Mouse (Mus musculus): ENCODE results near the gene Aup1. TPM values are rescaled to one million over a fixed set of nuclear protein-coding genes. Genes with fewer than 3 reads are reported as not detected.

Gene Aup1
- polyA plus RNA-seq, 1 experiment: 244 TPM

DNA sequence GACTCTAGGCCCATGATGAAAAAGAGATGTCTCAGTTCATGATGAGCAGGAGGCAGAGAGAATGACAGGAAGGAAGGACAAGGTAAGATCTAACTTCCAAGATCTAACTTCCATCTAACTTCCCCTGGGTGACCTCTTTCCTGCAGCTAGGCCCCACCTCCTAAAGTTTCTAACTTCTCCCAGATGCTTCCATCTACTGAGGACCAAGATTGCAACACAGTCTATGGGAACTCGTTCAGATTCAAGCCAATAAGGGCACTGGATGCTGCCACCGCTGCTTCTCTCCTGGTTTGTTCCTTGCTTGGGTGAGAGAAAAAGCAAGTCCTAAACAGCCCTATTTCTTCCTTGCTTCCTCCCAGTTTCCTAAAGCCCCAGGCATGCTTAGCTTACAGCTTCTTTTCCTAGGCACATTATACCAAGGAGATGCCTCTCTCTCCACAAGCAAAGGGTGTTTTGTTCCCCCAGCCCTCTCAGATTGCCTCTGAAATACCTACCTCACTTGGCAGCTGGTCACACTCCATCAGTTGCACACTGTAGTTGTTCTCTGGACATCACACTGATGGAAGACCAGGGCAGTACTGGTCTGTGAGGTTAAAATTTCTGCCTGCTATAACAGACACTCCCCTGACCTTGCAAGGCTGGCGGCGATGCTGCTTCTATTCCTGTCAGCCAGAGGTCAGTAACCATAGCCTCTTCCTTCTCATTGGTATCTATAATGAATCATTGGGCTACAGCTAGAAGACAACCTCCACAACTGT, 33.3 kb upstream of the Aup1 start:
- TF ChIP-seq CTCF (IDR thresholded peaks at IDR 0.05; ENCODE audit: control insufficient read depth, insufficient read depth, insufficient replicate concordance, low read depth, low read length): no peak
- TF ChIP-seq POLR2A (IDR thresholded peaks at IDR 0.05; ENCODE audit: control insufficient read depth, low read depth, low read length): no peak
- no peaks in the 10 kb centered on the region for H3K36me3 ChIP-seq (ENCODE audit: control insufficient read depth, insufficient read depth, low read length)
- H3K27me3 ChIP-seq (ENCODE audit: control insufficient read depth, insufficient read depth, low read length): no peaks in the 10 kb centered on the region
- H3K27ac ChIP-seq (ENCODE audit: control insufficient read depth, insufficient read depth, low read depth, low read length): no peak overlapping the region
- H3K4me1 ChIP-seq (ENCODE audit: control insufficient read depth, insufficient read depth, low read length): no peaks in the 10 kb centered on the region
- no peak overlapping the region for H3K4me3 ChIP-seq (ENCODE audit: control insufficient read depth, low read depth, low read length)

GRCm38 (mm10) chr6:83023008-83023407, 31.3 kb upstream of the Aup1 start:
- Histone ChIP-seq H3K4me3 (ENCODE audit: control insufficient read depth, low read depth, low read length) (no peak overlapping the region), H3K27me3 (ENCODE audit: control insufficient read depth, insufficient read depth, low read length) (no peaks in the 10 kb centered on the region), H3K4me1 (ENCODE audit: control insufficient read depth, insufficient read depth, low read length) (no peaks in the 10 kb centered on the region), H3K27ac (ENCODE audit: control insufficient read depth, insufficient read depth, low read depth, low read length) (no peak overlapping the region), H3K36me3 (ENCODE audit: control insufficient read depth, insufficient read depth, low read length) (no peaks in the 10 kb centered on the region)
- TF ChIP-seq CTCF (IDR thresholded peaks at IDR 0.05; ENCODE audit: control insufficient read depth, insufficient read depth, insufficient replicate concordance, low read depth, low read length): no peak
- no peak for TF ChIP-seq POLR2A (IDR thresholded peaks at IDR 0.05; ENCODE audit: control insufficient read depth, low read depth, low read length)

GRCm38 (mm10) chr6:83023786-83024185, 30.5 kb upstream of the Aup1 start:
- no peaks in the 10 kb centered on the region for H3K4me1 ChIP-seq (ENCODE audit: control insufficient read depth, insufficient read depth, low read length)
- no peak for TF ChIP-seq CTCF (IDR thresholded peaks at IDR 0.05; ENCODE audit: control insufficient read depth, insufficient read depth, insufficient replicate concordance, low read depth, low read length)
- no peak for TF ChIP-seq POLR2A (IDR thresholded peaks at IDR 0.05; ENCODE audit: control insufficient read depth, low read depth, low read length)
- no peak overlapping the region for H3K4me3 ChIP-seq (ENCODE audit: control insufficient read depth, low read depth, low read length)
- no peaks in the 10 kb centered on the region for H3K36me3 ChIP-seq (ENCODE audit: control insufficient read depth, insufficient read depth, low read length)
- no peaks in the 10 kb centered on the region for H3K27me3 ChIP-seq (ENCODE audit: control insufficient read depth, insufficient read depth, low read length)
- H3K27ac ChIP-seq (ENCODE audit: control insufficient read depth, insufficient read depth, low read depth, low read length): no peak overlapping the region

DNA sequence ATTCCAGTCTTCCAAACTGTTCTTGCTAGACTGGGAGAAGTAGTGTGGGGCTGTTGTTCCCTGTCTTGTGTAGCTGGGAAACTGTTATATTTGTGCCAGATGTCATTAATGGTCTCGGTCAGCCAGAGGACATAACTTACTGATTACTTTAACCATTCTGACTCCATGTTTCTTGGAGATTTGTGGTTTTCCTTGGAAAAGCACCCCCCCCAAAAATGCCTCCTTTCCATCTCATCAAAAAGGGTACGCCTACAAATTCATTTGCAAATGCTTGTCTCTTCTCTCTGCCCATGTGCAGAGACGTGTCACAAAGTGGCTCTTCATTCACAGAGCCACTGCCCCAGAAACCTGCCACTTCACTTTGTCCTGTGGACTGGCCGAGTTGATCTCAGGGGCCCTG, 29.9 kb upstream of the Aup1 start:
- peak overlapping the region; percentile 16; the same call in 1 of the 2 replicates for H3K27ac ChIP-seq (ENCODE audit: control insufficient read depth, insufficient read depth, low read depth, low read length)
- no peak for TF ChIP-seq POLR2A (IDR thresholded peaks at IDR 0.05; ENCODE audit: control insufficient read depth, low read depth, low read length)
- TF ChIP-seq CTCF (IDR thresholded peaks at IDR 0.05; ENCODE audit: control insufficient read depth, insufficient read depth, insufficient replicate concordance, low read depth, low read length): no peak
- no peaks in the 10 kb centered on the region for H3K27me3 ChIP-seq (ENCODE audit: control insufficient read depth, insufficient read depth, low read length)
- no peaks in the 10 kb centered on the region for H3K4me1 ChIP-seq (ENCODE audit: control insufficient read depth, insufficient read depth, low read length)
- no peaks in the 10 kb centered on the region for H3K36me3 ChIP-seq (ENCODE audit: control insufficient read depth, insufficient read depth, low read length)
- no peak overlapping the region for H3K4me3 ChIP-seq (ENCODE audit: control insufficient read depth, low read depth, low read length)

DNA sequence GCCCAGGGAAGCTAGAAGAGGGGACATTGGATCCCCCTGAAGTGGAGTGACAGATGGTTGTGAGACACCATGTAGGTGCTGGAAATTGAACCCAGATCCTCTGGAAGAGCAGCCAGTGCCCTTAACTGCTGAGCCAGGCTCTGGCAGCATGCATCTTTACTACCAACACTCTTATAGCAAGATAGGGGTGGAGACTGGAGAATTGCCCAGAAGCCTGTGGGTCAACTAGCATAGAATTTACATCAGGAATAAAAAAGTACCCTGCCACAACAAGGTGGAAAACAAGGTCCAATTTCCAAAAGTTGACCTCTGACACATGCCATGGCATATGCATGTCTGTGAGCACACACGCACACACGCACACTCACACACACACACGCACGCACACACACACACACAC, 29.1 kb upstream of the Aup1 start:
- H3K4me1 ChIP-seq (ENCODE audit: control insufficient read depth, insufficient read depth, low read length): no peaks in the 10 kb centered on the region
- H3K27ac ChIP-seq (ENCODE audit: control insufficient read depth, insufficient read depth, low read depth, low read length): no peak overlapping the region
- H3K27me3 ChIP-seq (ENCODE audit: control insufficient read depth, insufficient read depth, low read length): no peaks in the 10 kb centered on the region
- no peak for TF ChIP-seq POLR2A (IDR thresholded peaks at IDR 0.05; ENCODE audit: control insufficient read depth, low read depth, low read length)
- TF ChIP-seq CTCF (IDR thresholded peaks at IDR 0.05; ENCODE audit: control insufficient read depth, insufficient read depth, insufficient replicate concordance, low read depth, low read length): no peak
- no peaks in the 10 kb centered on the region for H3K36me3 ChIP-seq (ENCODE audit: control insufficient read depth, insufficient read depth, low read length)
- no peak overlapping the region for H3K4me3 ChIP-seq (ENCODE audit: control insufficient read depth, low read depth, low read length)

DNA sequence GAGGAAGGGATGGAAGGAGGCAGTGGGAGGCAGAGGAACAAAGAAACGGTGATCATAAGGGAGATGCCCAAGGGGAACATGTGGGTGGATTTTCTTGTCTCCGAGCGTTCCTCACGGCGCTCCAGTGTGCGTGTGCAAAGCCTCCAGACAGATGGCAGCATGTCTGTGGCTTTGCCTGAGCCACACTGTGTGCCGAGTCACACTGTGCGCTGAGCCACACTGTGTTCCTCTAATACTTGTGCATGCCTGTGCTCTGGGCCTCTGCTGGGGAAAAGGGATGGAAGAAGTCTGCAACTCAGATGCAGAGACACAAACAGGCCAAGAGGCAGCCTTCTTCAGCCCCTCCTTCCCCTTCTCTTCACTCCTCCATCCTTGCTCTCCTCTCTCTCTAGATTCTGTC, 27.0 kb upstream of the Aup1 start:
- Histone ChIP-seq H3K27me3 (ENCODE audit: control insufficient read depth, insufficient read depth, low read length) (no peaks in the 10 kb centered on the region), H3K4me1 (ENCODE audit: control insufficient read depth, insufficient read depth, low read length) (no peaks in the 10 kb centered on the region), H3K4me3 (ENCODE audit: control insufficient read depth, low read depth, low read length) (no peak overlapping the region), H3K27ac (ENCODE audit: control insufficient read depth, insufficient read depth, low read depth, low read length) (no peak overlapping the region), H3K36me3 (ENCODE audit: control insufficient read depth, insufficient read depth, low read length) (no peaks in the 10 kb centered on the region)
- TF ChIP-seq CTCF (IDR thresholded peaks at IDR 0.05; ENCODE audit: control insufficient read depth, insufficient read depth, insufficient replicate concordance, low read depth, low read length) (no peak), POLR2A (IDR thresholded peaks at IDR 0.05; ENCODE audit: control insufficient read depth, low read depth, low read length) (no peak)

GRCm38 (mm10) chr6:83027706-83028105, 26.6 kb upstream of the Aup1 start:
- Histone ChIP-seq H3K4me1 (ENCODE audit: control insufficient read depth, insufficient read depth, low read length) (peaks cover 2% of the 10 kb centered on the region), H3K4me3 (ENCODE audit: control insufficient read depth, low read depth, low read length) (no peak overlapping the region), H3K36me3 (ENCODE audit: control insufficient read depth, insufficient read depth, low read length) (no peaks in the 10 kb centered on the region), H3K27me3 (ENCODE audit: control insufficient read depth, insufficient read depth, low read length) (no peaks in the 10 kb centered on the region), H3K27ac (ENCODE audit: control insufficient read depth, insufficient read depth, low read depth, low read length) (no peak overlapping the region)
- TF ChIP-seq CTCF (IDR thresholded peaks at IDR 0.05; ENCODE audit: control insufficient read depth, insufficient read depth, insufficient replicate concordance, low read depth, low read length): no peak
- TF ChIP-seq POLR2A (IDR thresholded peaks at IDR 0.05; ENCODE audit: control insufficient read depth, low read depth, low read length): no peak
